Mouse (Mus musculus) R1 (cell line): ENCODE data around the gene Skiv2l.

Source experiments
- DNase-seq: peaks from one replicate; pipeline ENCODE4 v3.0.0-alpha.2; 2018; ENCODE audit warnings: low read depth, low spot score

Skiv2l gene

GRCm38 (mm10) chr17:34849722-34850516 is at the start of gene Skiv2l, which contains the start of gene Nelfe:
TSS of gene Skiv2l (minus strand) at chr17:34850210.
TSS of gene Nelfe (plus strand) at chr17:34850391.
- peak; percentile 96 for DNase-seq

GRCm38 (mm10) chr17:34899053-34899889 is 49.3 kb upstream of the Skiv2l start:
- DNase-seq: peak; percentile 45

GRCm38 (mm10) chr17:34898706-34899052 is 48.7 kb upstream of the Skiv2l start:
- peak; percentile 33 for DNase-seq

GRCm38 (mm10) chr17:34898160-34898586 is 48.2 kb upstream of the Skiv2l start, which contains the start of the genes C2 and Ehmt2:
TSS of gene C2 (minus strand) at chr17:34898265.
TSS of gene Ehmt2 (plus strand) at chr17:34898469.
- DNase-seq: peak; percentile 76

- DNase-seq: no peak
Observed at GRCm38 (mm10) chr17:34897373-34898159, 47.6 kb upstream of the Skiv2l start.

GRCm38 (mm10) chr17:34896366-34896765 is 46.4 kb upstream of the Skiv2l start:
- peak; percentile 88 for DNase-seq

- DNase-seq: no peak
Observed at GRCm38 (mm10) chr17:34895724-34896123, 45.7 kb upstream of the Skiv2l start.

- peak; percentile 55 for DNase-seq
Observed at GRCm38 (mm10) chr17:34894801-34895530, 45.0 kb upstream of the Skiv2l start.

- peak; percentile 95 for DNase-seq
Observed at GRCm38 (mm10) chr17:34894074-34894597, 44.1 kb upstream of the Skiv2l start.

- peak; percentile 33 for DNase-seq
Observed at GRCm38 (mm10) chr17:34893072-34893824, 43.2 kb upstream of the Skiv2l start.

GRCm38 (mm10) chr17:34891377-34891776 is 41.4 kb upstream of the Skiv2l start:
- DNase-seq: peak; percentile 83

- DNase-seq: peak; percentile 45
Observed at GRCm38 (mm10) chr17:34890074-34890743, 40.2 kb upstream of the Skiv2l start.

GRCm38 (mm10) chr17:34887942-34888341 is 37.9 kb upstream of the Skiv2l start:
- no peak for DNase-seq

GRCm38 (mm10) chr17:34885615-34886014 is 35.6 kb upstream of the Skiv2l start:
- DNase-seq: no peak

- no peak for DNase-seq
Observed at GRCm38 (mm10) chr17:34884704-34885103, 34.7 kb upstream of the Skiv2l start.

GRCm38 (mm10) chr17:34883332-34883731 is 33.3 kb upstream of the Skiv2l start:
- DNase-seq: no peak

- DNase-seq: peak; percentile 31
Observed at GRCm38 (mm10) chr17:34881683-34882310, 31.8 kb upstream of the Skiv2l start, which contains the start of gene Gm20547. TSS of gene Gm20547 (minus strand) at chr17:34882042.

- no peak for DNase-seq
Observed at GRCm38 (mm10) chr17:34881166-34881565, 31.2 kb upstream of the Skiv2l start.
